Mouse (Mus musculus) frontal cortex, postnatal 36 days (tissue): ENCODE measurements at regions not wholly inside any gene's neighbourhood (a gene's known extent, or its start where the extent isn't known, plus 50 kb on each side); places are given as distances from the start of the nearest gene placed in this dataset.

Source experiments
- DNase-seq, 2 experiments: peaks; one replicate each; pipeline ENCODE4 v3.0.0; 2022; ENCODE audit warnings: low spot score in 2 of 2

DNA sequence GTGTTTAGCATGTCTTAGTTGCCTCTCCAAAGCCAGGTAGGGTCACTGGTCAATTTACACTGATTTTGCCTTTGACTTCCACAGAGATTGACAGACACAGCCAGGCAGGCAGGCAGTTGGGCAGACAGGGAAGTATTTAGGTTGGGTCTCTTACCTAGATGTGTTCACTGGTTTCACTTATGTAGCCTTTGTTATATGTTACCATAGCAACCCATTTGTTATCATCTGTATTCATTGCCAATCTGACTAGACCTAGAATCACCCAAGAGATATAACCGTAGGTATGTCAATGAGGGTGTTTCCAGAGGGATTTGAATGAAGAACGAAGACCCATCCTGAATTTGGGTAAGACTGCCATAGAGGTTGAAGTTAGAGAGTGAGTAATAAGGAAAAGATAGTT is 123.8 kb upstream of the Tnfaip3 start:
- no peak for DNase-seq

DNA sequence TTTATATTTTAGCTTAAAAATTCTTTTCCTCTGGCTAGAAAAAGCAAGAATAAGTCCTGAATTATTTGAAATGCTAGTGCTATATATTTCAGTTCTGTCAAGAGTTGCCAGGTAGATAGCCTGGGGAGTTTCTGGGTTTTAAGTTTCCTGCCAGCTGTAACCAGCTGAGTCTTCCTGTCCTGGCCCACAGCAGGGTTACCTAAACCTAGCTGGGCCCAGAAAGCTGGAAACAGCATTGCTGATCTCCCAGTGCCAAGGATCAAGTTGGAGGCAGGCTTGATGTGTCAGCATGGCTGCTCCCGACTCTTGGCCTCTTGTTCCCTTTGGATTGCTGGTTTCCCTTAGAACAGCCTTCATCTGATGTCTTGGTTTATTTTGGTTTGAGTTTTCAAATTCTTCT is 122.8 kb upstream of the Tnfaip3 start:
- no peak for DNase-seq

DNA sequence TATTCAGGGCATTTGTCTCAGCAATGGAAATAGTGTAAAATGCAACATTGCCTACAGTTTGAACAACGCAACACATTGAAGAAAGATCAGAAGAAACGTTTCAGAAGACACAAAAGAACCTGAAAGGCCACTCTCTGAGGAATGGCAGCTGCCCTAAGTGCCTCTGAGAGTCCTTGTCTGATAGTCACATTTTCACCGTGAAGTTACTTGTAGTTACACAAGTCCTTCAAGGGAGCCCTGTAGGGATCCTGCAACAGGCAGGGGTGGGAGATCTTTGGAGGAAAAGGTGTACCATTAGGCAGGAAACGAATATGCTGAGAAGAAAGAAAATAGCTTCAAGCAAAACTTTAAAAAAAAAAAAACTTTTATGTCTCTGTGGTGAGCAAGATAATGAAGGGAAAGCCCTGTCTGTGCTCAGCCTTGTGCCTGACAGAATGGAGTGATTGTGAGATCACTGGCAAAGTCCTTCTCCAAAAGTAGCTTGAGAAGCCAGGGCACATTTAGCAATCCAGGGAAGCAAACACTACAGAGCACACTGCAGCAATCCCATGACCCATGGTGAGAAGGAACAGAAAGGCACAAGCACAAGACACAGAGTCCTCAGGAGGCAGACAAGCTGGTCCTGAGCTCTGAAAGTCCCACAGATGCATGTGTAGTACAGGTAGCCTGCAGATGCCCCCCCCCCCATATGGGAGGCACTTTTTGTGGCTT is 112.3 kb upstream of the Tnfaip3 start:
- DNase-seq, result no peak

DNA sequence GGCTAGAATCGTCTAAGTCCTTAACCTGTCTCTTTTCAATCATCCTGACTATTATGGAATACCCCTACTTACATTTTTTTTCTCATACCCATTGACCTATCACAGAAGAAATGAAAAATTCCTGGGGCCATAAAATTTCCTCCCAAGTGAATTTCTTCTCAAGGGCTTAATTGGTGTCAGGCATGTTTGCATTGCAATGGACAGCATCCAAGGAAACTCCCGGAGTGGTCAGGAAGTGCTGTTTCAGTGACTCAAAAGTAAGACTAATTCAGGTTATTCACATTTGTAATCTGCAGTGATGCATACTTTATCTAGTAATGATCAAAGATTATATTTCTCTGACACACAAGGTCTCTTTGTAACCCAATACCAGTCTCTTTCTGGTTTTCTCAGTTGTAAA is 111.5 kb upstream of the Tnfaip3 start:
- no peak for DNase-seq

DNA sequence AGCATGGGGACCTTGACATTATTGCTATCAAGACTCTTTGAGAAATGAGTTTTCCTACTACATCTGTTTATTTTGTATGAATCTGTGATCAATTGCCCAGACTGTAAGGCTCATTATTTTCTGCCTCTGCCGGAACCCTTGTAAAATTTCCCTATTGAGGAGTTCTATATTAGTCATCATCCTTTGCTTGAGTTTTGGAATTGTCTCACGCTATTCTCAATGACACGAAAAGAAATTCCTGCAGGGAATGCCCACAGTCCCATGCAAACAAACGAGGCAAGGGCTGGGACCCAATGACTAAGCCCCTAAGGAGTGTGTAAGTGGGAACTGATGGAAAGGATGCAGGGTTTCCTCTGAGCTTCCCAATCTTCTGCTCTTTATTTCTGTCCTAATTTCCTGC is 111.0 kb upstream of the Tnfaip3 start:
- DNase-seq, result no peak

DNA sequence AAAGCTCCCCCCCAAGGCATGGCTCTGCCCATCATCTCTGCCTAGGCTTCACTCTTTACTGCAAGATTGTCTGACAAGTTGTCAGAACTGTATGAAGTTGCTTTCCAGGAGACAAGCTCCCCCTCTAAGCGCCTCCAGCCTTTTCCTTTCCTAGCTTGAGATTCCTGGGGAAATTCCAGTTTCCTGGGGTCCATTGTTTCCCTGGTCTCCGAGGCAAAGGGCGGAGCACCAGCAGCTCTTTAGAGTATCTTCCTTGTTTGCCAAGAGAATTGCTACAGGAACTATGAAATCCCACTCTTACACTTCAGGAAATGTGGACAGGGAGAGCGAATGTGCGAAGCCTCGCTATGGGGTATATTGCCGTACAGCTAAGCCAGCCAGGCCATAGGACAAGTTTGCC is 108.2 kb upstream of the Tnfaip3 start:
- no peak for DNase-seq

- DNase-seq, result peak; percentile 45 to 62
Observed at GRCm38 (mm10) chr10:19122221-19122620, 106.8 kb upstream of the Tnfaip3 start.

DNA sequence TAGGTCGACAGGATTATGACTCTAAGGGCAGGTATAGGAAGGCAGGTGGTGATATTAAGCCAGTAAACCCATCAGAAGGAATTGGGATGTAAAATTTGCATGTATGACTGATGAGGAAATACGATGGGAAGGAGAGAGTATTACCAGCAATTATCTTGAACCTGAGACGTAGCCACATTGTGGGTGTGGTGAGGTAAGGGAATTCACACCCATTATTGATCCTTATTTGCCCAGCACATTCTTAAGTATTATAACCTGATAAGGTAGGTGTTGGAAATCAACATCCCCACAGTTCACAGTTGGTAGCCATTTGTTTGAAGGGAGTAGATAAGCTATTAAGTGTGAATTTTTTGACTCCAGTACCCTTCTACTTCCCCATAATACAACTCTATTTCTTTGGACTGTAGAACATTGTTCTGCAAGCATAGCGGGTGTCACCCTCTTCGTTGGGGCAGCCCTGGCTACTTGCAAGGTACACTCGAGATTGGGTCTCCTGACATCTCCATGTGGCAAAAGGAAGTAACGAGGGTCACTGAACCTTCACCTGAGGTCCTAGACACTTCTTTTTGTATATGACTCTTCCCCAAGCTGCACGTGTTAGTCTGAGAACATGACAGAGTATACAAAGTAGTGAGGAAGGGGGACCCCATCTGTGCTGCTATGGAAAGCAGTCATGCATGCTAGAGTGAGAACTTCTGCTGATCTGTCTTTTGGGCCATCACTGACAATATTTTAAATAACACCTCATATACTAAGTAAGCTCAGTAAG is 104.0 kb upstream of the Tnfaip3 start:
- DNase-seq, result no peak

DNA sequence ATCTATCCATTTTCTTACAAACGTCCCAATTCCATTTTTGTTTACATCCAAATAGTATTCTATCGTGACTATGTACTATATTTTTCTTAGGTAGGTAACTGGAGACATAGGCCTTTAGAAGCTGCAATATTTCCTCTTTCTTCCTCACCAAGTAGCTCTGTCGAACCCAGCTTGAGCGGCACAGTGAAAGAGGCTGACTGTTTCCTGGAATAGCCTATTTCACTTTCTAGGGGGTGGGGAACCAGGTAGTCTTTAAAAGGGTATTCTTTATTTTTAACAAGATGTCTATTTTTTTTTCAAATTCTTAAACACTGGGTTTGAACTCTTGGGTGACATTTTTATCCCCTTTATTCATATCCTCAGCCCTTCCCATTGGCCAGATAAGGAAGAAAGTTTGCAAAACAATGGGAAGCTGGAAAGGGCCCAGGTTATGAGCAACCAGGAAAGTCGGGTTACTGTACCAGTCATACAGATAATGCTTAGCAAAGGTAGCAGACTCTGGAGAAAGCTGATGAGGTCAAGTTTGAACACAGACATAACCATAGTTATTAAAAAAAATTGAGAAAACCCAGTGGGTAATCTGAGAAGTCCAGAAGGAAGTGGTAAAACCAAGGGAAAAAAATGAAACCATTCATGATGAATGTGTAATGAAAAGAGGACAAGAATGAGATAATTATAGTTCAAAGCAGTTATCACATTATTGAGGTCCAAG is 103.3 kb upstream of the Tnfaip3 start:
- DNase-seq, result no peak

DNA sequence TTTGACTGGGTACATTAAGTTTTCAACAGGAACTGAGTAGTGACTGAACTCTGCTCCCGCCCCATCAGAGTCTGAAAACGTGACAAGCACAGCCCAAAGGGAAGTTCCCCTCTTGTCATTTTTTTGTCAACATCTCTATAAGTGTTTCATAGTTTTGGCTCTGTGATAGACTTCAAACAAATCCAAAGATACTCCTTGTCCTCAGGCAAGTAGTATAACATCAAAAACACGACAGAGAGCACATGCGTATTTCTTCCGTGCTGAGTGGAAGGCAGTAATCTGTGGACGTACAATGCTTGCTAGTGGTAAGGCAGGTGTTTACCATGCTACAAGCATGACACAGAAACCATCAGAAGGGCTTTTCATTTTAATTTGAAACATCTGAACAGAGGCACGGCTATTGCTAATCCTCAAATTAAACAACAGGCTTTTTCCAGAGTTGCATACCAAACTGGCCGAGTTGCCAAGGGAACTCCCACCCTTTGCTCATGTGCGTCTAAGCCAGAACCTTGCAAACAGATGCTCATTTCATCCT is 101.7 kb upstream of the Tnfaip3 start:
- no peak for DNase-seq

DNA sequence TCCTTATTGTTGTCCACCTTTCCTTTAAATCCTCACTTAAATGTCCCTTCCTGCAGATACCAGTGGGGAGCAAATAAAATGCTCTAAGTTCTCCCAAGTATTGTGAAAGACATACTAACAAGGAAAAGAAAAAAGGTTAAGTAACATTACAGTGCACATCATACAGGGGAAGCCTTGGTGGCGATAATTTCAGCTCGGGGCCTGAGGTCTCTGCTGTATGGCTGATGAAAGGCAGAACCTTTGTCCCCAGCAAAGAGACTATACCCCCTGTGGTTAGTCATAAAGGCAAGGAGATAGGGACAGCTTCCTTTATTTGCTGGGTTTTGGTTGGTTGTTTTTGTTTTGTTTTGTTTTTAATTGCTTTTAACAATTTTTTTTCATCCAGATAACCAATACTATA is 97.0 kb upstream of the Tnfaip3 start:
- DNase-seq, result no peak

DNA sequence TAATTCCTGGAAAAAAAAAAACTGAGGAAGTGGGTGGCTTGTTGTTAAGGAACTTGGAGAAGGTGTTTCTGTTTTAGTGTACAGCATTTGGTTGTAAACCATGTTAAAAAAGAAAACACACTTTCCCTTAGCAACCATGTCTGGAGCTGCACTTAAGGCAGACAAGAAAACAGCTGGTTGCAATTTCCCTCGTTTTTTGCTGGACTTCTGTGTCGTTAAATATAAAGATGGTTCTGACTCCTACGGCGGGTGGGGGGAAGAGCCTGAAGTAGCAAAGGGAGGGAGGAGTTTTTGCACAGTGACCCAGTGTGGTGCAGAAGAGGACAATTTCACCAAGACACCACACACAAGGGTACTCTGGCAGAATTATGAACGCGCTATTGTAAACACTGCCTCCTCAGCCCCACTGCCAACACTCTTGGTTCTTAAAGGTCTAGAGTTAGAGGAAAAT is 89.8 kb upstream of the Tnfaip3 start:
- DNase-seq, result no peak

DNA sequence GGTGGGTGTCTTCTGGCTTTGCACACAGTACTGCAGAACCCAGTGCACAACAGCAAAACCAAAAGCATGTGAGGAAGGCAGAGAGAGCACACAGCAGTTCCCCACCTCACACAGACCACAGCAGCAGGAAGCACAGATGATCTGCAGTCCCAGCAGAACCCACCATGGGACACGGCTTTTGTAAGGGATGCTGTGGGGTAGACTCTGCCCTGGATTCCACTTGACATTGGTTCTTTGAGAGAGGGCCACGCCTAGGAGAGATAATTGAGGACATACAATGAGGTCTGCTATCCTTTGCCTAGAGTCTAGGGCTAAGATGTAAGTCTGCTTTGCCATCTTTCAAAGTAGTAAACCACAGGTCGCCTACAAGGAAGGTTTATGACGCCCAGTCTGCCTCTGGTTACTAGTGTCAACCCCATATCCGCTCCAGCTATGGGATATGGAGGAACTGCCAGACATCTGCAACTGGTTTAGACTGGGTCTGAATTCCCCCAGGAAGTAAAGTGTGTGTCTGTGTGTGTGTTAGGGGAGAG is 89.3 kb upstream of the Tnfaip3 start:
- DNase-seq, result no peak

DNA sequence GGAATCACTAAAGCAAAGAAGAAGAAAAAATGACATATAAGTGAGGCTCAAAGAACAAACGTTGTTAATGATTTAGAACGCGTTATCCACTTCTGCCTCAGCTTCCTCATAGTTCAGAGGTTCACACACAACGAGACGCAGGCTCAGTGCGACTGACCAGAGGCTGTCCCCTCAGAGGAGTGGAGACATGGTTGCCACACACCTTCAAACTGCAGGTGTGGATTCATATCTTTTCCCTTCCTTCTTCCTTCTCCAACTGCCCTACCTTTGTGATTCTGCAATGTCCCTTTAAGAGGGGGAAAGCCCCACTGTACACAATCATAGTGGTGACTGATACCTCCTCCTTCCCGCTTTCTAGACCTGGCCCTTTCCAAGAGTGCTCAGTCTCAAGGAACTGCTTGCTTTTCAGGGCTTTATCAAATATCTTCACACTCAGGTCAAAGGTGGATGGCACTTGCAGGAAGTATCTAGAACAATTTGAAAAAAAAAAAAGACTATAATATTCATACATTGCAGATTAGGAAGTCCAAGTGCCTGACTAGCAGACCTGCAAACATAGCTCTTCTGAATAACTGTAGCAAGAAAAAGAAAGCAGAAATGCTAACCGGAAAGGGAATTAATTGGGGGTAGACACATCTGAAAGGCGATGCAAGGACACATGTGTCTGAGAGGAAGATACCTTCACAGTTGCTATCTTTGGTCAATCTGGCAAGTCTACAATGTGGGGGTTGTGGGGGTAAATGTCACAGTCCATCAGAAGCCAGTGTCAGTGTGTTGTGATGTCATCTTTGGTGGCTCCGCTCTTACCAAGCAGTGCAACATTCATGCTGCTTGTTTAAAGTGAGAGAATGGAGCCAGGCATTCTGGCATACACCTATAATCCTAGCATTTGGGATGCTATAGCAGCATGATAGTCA is 84.2 kb upstream of the Tnfaip3 start:
- DNase-seq, result no peak

DNA sequence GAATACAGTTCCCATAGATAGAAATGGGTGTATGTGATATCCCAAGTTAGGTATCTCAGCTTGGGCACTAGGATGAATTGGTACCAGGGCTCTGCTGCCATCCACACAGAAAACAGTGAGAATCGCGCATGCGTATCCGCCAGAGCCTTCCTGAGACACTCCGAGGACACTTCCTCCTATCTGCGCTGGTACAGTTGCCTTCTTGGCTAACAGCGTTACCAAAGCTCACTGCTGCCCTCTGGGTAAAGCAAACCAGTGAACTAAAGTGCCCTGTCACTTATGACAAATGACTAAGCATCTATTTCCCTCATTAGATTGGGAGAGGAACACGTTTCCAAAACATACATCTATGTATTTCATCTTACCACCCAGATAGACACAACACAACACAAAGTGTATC is 78.8 kb upstream of the Tnfaip3 start:
- peak in 1 of 2 experiments; percentile 4 for DNase-seq

DNA sequence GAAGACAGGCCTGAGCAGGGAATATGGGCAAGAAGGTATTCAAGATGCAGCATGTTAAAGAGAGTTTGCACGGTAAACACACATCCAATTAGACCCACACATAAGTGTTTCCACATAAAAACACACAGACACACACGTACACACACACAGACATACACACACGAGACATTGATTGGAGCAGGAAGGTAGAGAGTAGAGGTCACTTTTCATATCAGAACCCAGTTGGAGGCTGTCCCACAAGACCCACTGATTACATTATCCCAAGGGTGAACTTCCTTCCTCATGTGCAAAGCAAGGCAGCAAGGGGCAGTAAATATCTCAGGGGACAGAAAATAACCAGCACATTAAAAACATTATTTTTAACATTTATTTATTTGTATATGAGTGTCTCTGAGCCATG is 78.2 kb upstream of the Tnfaip3 start:
- DNase-seq, result no peak

- no peak for DNase-seq
Observed at GRCm38 (mm10) chr10:19091949-19092348, 76.5 kb upstream of the Tnfaip3 start.

- no peak for DNase-seq
Observed at GRCm38 (mm10) chr10:19091110-19091509, 75.7 kb upstream of the Tnfaip3 start.

GRCm38 (mm10) chr10:19086995-19087394 is 71.5 kb upstream of the Tnfaip3 start:
- DNase-seq, result no peak

- DNase-seq, result no peak
Observed at GRCm38 (mm10) chr10:19082136-19082535, 66.7 kb upstream of the Tnfaip3 start.

DNA sequence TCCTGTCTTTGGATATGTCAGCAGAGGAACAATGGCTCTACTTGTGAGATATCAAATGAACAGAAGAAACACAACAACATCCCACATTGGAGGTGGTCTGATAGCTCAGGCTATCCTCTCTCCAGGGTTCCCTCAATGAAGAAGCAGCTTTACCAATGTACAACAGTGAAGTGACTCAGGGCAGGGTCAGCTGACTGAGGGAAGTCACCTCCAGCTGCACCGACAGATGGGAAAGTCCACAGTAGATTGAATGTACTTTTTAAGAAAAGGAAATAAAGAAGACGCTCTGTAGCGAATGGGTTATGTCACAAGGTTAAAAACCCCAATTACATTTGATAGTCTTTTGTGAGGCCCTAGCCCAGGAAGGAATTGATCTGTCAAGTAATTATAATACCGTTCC is 62.6 kb upstream of the Tnfaip3 start:
- DNase-seq, result no peak
